Mouse (Mus musculus): ENCODE results near the gene Map7d2.
"Not testable (repeated sequence)": the region's sequence is repeated elsewhere in the genome, so short reads cannot be mapped to it uniquely, and the experiment has no call there.

The Map7d2 gene

DNA sequence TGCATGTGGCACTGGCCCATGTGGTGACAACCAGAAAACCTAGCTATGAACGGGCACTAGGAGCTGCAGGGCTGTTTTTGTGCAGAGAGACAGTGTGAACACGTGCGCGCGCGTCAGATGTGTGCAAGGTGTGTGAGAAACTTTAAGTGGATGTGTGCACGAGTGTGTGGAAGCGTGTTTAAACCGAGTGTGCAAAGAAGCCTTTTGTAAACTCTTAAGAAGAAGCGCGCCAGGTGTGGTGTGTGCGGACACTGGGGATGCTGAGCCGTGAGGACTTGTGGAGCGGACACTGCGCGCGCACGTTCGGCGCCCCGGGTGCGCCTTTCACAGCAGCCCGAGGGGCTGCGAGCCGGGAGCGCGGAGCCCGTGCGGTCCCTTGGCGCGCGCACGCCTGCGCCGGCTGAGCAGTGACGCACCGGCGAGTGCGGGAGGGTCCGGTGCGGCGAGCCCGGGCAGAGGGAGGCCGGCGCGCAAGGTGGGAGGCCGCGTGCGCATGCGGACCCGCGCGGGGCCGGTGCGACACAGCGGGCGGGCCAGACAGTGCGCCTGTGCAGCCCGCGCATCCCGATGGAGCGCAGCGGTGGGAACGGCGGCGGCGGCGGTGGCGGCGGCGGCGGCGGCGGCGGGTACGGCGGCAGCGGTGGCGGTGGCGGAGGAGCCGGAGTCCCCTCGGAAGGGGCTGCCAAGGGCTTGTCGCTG, at the start of gene Map7d2:
Gene Map7d2, plus strand, starts transcription at position 443 of the 699 bp plus-strand sequence.
- DNase-seq = no peak

DNA sequence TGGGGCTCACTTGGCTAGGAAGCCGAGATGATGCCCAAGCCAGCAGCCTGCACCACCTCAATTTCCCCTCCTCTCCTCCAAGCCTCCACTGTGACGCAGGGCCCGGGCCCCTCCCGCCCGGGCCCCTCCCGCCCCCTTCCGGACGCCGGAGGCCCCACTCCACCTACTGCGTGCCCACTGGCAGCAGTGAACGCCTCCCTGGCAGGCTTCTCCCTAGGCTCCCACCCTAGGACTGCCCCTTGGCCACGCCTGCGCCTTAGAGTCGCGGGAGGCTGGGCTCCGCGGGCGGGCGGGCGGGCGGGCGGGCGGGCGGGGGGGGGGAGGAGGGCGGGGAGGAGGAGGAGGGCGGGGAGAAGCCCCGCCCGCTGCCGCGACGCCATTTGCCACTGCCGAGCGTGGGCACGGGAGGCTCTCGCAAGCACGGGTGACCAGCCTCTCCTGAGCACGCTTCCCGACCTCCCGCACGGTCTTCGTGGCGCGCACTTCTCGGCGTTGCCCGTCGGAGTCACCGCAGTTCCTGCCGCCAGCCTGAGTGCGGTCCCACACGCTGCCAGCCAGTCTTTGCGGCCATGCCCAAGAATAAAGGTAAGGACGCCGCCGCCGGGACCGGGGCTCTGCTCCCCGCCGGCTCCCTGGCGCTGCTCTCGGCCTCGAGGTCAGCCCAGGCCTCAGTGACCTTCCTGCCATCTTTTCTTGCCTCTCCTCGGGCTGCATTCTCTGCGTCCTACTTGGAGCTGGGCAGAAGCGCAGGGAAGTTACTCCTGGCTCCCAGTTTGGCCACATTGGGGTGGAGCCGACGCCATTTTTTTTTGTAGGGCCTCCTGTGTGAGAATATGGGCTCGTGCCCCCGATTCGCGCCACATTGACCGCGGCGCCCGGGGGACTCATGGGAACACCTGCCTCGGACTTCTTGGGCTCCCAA, 42.3 kb upstream of the Map7d2 start, which contains the start of gene Eif1ax:
Gene Eif1ax, plus strand, starts transcription at position 348 of the 922 bp plus-strand sequence.
- peak; percentile 71 for DNase-seq

DNA sequence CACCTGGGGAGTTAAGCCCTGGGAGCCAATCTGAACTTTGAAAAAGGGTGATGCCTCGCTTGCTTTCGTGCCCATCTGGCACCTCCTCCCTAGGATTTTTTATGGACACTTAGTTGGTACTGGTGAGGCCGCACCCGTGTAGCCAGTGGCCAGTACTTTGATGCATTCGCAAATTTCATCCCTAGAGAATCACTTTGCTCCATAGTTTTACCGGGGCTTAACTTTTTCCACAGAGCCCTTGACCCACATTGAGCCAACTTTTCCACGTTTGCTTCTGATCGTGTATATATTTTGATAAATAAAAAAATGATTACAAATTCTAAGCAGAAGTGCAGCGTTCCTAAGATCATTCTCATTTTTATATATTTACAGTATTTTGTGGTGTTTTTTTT, 41.6 kb upstream of the Map7d2 start:
- DNase-seq = no peak

DNA sequence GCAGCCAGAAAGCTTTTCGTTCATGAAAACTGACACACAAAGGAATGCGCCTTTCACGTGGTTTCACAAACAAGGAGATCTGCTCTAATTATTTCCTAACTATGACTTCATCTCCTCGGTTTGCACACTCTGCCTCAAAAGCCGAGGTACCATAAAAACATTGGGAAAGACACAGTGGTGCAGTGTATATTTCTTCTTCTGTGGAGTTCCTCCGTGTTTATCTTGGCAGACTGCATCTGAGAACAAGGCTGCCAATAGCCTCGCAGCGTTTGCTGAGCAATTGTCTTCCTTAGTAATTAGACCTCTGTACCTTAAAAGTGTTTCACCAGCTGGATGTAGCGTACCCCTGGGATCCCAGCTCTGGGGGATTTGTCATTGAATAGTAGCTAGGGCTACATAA, 27.3 kb upstream of the Map7d2 start:
- DNase-seq = no peak

DNA sequence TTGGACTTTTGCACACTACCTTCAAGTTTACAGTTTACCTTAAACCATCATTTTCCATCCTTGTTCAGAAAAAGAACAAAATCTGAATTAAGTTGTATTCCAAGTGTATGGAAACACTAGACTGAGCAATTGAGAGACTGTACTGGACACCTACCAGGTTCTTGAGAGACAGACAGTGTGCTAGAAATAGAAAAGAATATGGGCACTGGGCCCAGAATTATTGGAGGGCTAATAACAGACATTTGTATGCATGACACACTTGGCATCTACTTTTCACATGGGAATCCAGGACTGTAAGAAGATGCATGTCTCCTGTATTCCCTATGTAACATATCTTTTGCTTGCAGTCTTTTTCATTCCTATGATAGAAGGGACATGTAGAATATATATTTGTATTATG, 25.4 kb upstream of the Map7d2 start:
- DNase-seq = no peak

DNA sequence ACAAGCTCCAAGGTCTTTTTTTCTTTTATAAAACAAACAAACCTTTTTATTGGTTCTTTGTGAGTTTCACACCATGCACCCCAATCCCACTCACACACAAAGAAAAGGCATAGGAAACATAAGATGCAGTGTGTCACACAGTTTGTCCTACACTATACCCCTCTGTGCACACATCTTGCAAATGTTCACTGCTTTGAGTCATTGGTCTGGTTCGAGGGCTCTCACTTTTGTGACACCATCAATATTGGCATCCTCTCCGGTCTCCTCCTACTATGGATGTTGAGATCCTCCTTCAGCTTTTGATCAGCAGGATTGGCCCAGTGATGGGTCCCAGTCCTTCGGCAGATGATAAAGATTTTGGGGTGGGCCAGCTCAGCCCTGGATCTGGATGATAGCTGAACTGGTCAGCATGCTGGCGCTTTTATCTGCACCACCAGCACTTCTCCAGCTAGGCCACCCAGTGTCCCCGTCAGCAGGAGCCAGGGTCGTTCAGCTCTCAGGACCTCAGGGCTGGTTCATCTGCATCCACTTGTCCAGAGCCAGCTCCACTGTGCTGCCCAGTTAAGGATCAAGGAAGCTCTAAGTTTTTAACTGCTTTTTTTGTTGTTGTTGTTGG, 23.9 kb upstream of the Map7d2 start:
- DNase-seq = no peak

DNA sequence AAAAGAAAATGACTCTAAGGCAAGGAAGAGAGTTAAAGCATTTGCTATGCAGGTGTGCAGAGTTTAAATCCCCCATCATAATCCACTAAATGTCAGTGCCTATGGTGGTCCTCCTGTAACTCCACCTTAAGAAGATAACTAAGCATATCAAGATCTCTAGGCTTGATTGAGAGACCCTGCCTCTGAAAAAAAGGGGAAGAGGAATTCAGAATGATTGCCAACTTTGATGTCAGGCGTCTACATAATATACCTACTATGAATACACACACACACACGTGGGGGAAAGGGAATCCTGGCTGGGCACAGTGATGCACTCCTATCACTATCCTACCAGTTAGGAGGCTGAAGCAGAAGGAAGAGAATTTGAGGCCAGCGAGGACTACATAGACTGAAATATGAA, 23.1 kb upstream of the Map7d2 start:
- no peak for DNase-seq

DNA sequence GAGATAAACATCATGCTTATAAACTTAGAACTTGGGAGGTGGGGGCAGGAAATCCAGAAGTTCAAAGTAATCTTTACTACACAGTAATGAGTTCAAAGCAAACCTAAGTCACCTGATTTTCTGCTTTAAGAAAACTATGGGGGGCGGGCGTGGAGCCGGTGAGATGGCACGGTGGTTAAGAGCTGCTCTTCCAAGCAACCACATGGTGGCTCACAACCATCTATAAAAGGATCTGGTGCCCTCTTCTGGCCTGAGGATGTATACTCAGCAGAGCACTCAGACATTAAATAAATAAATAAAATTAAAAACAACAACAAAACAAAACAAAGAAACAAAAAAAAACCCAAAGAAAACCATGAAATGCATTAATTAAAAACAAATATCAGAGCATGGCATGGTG, 5.1 kb upstream of the Map7d2 start:
- no peak for DNase-seq

DNA sequence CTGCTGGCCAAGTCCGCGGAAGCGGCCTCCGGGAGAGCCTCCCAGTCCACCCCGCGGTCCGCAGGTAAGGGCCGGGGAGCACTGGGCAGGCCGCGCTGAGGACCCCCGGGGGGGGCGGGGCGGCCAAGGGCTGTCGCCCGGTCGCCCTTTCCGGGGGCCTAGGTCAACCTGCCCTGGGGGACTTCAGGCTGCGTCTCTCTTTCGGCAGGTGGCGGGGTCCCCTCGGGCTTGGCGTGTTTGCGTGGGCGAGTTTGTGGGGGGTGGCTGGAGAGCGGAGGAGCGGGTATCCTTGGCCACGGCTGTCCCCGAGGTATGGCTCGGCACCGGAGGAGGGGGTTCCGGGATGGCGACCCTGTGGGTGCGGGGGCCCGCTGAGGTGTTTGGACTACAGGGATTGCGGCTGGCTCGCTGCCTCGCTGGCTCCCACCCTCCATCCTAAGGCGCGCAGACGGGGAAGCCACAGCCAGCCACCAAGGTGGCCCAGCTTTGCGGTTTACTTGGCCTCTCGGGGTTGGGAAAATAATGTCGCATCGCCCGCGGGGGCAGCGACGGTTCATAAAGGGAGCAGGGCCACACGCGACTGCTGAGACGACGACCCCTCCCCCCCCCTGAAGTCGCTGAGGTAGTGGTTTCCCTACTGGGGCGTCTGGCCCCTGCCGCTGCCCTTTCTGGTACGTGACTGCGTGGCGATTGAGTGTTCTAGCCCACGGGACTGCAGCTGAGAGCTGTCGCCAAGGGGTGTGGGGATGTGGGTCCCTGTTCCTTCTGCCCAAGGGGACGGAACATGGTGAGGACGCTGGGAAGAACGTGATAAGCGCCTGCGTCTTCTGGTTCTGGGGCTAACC, 679 bp downstream of the Map7d2 start:
- no peak for DNase-seq

DNA sequence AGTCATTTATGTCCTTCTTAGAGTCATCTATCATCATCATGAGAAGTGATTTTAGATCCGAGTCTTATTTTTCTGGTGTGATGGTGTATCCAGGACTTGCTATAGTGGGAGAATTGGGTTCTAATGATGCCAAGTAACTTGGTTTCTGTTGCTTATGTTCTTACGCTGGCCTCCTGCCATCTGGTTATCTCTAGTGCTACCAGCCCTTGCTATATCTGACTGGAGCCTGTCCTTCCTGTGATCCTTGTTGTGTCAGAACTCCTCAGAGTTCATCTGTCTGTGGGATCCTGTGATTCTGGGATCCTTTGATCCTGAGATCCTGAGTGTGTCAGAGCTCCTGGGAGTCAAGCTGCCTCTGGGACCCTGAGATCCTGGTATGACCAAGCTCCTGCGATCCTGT, 16.1 kb downstream of the Map7d2 start:
- DNase-seq = not testable (repeated sequence)

DNA sequence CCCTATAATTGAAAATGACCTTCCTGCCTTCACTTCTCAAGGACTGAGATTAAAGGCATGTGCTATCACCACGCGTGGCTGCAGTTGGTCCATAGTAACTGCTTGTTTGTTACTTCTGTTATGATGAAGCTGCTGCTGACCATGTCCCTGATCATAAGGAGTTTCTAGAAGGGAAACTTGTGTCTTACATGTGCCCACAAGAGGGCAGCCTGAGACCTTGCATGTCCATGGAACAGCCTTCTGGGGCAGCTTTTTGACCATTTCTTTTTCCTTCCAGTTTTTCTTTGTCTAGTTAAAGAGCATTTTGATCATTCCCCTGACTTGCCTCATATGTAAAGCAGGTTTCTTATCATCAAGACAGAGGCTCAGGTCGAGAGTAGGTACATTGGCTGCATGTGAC, 27.8 kb downstream of the Map7d2 start:
- DNase-seq = peak; percentile 32

DNA sequence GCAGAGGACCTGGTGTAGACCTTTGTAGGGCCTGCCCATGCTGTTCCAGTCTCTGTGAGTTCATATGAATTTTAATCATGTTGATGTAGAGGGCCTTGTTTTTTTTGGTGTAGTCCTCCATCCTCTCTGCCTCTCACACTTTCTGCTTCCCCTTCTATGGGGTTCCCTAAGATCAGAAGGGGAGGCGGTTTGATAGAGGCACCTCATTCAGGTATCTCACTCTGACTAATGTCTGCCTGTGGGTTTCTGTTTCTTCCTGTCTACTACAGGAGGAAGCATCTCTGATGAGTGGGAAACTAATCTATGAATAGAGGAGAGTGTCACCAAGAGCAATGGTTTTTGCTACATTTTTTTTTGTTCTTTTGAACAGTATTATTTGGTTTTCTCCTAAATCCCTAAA, 32.8 kb downstream of the Map7d2 start:
- no peak for DNase-seq

DNA sequence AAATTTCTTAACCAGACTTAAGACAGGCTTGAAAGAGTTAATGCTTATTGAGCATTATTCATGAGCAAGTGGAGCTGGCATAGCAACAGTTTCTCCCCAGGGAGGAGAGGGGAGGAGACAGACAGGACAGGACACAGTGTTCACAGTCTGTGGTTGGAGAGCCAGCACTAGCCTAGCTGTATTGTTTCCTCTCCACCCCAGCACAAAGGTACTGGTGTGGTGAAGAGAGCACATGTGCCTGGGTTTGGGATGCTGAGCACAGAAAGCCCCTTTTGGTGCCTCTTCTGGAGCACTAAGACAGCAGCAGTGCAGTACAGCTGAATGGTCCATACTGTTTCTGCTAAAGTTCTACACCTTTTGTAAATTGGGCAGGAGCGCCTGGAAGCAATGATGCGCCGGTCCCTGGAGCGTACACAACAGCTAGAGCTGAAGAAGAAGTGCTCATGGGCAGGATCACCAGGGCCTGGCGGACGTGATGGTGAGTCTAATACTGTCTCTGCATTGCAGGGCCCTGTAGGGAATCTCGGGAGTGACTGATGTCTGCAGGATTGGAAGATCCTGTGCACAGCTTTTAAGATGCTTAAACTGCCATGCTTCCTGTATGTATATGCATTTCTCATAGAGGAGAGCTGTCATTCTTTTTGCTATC, 44.8 kb downstream of the Map7d2 start:
- DNase-seq = no peak

DNA sequence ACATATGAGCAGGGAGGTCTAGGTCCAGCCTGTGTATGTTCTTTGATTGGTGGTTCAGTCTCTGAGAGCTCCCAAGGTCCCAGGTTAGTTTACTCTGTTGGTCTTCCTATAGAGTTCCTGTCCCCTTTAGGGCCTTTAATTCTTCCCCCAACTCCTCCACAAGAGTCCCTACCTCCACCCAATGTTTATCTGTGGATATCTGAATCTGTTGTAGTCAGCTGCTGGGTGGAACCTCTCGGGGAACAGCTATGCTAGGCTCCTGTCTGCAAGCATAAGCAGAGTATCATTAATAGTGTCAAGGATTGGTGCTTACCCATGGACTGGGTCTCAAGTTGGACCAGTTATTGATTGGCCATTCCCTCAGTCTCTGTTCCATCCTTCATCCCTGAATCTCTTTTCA, 60.4 kb downstream of the Map7d2 start:
- no peak for DNase-seq

DNA sequence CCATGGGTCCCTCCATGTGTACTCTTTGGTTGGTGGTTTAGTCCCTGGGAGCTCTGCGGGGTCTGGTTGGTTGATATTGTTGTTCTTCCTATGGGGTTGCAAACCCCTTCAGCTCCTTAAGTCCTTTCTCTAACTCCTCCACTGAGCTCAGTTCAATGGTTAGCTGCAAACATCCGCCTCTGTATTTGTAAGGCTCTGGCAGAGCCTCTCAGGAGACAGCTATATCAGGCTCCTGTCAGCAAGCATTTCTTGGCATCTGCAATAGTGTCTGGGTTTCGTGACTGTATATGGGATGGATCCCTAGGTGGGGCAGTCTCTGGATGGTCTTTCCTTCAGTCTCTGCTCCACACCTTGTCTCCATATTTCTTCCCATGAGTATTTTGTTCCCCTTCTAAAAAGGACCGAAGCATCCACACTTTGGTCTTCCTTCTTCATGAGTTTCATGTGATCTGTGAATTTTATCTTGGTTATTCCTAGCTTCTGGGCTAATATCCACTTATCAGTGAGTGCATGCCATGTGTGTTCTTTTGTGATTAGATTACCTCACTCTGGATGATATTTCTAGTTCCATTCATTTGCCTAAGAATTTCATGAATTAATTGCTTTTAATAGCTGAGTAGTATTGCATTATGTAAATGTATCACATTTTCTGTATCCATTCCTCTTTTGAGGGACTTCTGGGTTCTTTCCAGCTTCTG, 64.0 kb downstream of the Map7d2 start:
- not testable (repeated sequence) for DNase-seq

DNA sequence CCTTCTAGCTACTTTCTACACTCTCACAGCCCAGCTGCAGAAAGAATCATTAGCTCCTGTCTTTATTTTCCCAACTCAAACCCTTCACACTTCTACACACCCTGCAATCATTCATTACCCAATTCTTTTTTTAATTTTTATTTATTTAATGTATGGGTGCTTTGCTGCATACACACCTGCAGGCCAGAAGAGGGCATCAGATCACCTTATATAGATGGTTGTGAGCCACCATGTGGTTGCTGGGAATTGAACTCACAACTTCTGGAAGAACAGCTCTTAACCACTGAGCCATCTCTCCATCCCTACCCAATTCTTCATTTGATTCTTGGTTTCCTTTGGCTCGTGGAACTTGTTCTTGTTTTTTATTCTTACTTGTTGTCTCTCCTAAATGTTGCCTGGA, 69.9 kb downstream of the Map7d2 start:
- DNase-seq = no peak

DNA sequence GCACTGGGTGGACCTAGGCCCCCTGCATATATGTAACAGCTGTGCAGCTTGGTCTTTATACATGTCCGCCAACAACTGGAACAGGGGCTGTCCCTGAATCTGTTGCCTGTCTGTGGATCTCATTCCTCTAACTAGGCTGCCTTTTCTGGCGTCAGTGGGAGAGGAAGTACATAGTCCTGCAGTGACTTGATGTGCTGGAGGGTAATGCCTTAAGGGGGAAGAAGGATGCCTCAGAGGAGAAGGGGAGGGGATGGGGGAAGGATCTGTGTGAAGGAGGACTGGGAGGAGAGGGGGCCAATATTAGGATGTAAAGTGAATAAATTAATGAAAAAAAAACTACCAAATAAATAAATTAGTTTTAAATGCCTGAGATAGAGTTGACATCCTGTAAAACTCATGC, 88.8 kb downstream of the Map7d2 start:
- no peak for DNase-seq

DNA sequence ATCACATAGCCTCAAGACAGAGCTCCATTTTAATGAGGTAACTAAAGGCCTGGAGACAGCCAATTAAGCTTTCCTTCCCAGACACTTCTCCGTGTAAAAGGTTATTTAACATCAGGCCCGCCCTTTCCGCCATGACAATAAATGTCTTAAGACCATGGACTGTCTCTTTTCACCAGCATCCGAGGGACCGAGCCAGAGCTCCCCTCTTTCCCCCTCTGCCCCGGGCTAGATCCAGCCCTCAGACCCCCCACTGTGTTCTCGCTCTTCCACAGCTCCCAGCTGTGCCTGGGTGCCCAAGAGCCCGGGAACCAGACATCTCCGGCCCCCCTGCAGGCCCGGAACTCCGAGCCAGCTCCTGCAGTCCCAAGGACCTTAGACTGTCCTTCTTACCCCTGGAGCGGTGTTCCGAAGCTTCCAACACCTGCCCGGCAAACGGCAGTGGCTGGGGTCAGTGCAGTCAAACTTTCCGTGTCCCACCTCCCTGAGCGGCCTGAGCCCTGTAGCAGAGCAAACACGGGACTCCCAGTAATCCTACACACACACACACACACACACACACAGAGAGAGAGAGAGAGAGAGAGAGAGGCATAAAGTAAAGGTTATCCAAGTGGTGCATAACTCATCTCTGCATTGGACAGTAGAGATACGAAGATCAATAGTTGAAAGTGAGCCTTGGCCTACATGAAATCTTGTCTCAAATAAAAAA, 94.1 kb downstream of the Map7d2 start:
- DNase-seq = no peak

DNA sequence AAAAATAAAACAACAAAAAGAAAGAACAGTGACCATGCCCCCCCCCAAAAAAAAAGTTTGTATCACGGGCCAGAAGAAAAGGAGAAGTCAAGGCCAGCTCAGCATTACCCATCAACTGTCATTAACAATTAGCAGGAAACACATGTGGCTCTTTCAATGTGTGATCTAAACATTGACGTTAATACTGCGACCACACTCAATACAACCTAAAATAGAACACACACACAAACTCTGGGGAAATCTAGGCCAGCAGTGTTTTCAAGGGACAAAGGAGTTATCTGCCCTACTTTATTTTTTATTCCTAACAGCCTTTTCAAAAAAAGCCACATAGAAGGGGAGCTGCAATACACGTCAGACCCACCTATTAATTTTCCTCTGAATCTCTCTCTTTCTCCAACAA, 94.7 kb downstream of the Map7d2 start:
- no peak for DNase-seq

DNA sequence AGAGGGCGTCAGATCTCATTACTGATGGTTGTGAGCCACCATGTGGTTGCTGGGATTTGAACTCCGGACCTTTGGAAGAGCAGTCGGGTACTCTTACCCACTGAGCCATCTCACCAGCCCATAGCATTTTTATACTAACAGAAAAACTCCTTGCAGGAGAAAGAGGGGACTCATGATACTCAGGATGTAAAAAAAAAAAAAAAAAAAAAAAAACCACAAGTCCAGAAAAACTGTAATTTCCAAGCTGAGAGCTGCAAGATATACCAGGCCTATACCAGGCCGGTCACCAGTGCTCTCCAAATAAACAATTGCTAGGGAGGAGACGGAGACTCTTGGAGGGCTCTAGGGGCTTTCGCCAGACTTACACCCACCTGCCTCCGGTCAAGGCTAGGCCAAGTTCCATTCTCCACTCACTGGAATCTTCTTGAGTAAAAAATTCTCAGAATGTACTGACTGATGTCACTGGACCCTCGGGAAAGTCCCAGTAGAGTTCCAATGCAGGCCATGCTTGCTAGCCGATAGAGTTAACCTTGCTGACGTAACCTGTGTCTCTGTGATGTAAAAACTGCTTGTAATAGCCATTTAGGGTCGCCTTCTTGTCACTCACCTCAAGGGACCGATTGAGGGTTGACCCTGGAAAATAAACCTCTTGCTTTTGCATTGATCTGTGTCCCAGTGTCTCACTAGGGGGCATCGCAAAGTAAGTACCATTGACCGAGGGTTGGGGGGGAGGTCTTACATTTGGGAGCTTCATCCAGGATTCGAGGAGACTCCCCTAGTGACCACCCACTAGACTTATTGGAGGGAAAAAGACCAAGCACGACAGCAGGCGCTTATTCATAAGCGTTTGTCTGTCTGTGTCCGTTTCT, 95.7 kb downstream of the Map7d2 start:
- no peak for DNase-seq

Data from kidney, adult 18-20 months (tissue).